Mouse (Mus musculus) right cerebral cortex, postnatal 36 days (tissue): Measurements from ENCODE around the gene Rnft1.
"Not testable (repeated sequence)": the region's sequence is repeated elsewhere in the genome, so short reads cannot be mapped to it uniquely, and the experiment has no call there.

Experiments used
- DNase-seq, 2 experiments: peaks; one replicate each; pipeline ENCODE4 v3.0.0; 2022; ENCODE audit warnings: low spot score in 2 of 2, mixed read lengths in 1 of 2

Rnft1 gene

GRCm38 (mm10) chr11:86519751-86520150, 35.3 kb downstream of the Rnft1 start:
- DNase-seq: no peak

- no peak for DNase-seq
Observed at GRCm38 (mm10) chr11:86527528-86527927, 43.1 kb downstream of the Rnft1 start.

GRCm38 (mm10) chr11:86532834-86533233, 48.4 kb downstream of the Rnft1 start:
- no peak for DNase-seq

GRCm38 (mm10) chr11:86533302-86533701, 48.8 kb downstream of the Rnft1 start:
- DNase-seq: not testable (repeated sequence)

GRCm38 (mm10) chr11:86534201-86534910, 49.9 kb downstream of the Rnft1 start:
- DNase-seq: no peak

- no peak for DNase-seq
Observed at GRCm38 (mm10) chr11:86538786-86539185, 54.3 kb downstream of the Rnft1 start.

GRCm38 (mm10) chr11:86539716-86540475, 55.4 kb downstream of the Rnft1 start:
- DNase-seq: no peak

- DNase-seq: no peak
Observed at GRCm38 (mm10) chr11:86540476-86540845, 56.0 kb downstream of the Rnft1 start.

- no peak for DNase-seq
Observed at GRCm38 (mm10) chr11:86542851-86543250, 58.4 kb downstream of the Rnft1 start.

DNA sequence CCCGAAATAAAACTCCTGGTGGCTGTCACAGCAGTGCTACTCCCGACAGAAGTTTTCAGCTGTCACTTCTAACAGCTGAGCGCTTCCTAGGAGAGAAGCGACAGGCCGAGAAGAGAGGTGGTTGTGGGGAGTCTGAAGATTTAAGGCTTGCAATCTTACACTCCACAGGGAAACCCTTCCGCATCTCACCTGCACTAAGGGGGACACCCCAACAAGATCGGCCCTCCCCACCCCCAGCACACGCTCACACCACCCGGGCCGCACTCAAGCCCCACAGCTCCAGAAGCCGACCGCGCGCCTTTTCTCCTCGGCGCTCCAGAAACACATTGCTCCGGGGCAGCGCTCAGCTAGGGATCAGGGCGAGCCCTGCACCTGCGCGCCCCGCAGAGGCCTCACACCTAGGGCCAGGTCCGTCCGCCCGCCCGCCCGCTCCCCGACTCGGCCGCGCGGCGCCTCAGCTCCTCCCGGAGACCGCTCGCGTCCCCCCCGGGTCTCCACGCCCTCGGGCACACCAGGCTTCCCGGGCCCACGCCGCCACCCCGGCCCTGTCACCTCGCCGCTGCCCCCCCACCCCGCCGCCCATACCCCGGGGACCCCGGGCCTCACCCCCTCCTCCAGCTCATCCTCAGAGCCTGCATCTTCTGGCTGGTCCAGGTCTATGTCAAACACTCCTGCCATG, 59.6 kb downstream of the Rnft1 start:
- peak in 1 of 2 experiments; percentile 4 for DNase-seq

GRCm38 (mm10) chr11:86544639-86545299, 60.3 kb downstream of the Rnft1 start, which contains the start of the genes Rps6kb1 and Tubd1:
Rps6kb1 (minus strand) TSS chr11:86544805.
Tubd1 (plus strand) TSS chr11:86544991.
- DNase-seq: peak; percentile 99

GRCm38 (mm10) chr11:86545556-86545955, 61.1 kb downstream of the Rnft1 start:
- DNase-seq: no peak

GRCm38 (mm10) chr11:86547412-86547811, 63.0 kb downstream of the Rnft1 start:
- DNase-seq: no peak
